Mouse (Mus musculus) hindbrain, embryonic 11.5 days (tissue): Measurements from ENCODE around the gene Phc1. TPM values are rescaled to one million over a fixed set of nuclear protein-coding genes. Genes with fewer than 3 reads are reported as not detected.
"Not testable (repeated sequence)": the region's sequence is repeated elsewhere in the genome, so short reads cannot be mapped to it uniquely, and the experiment has no call there.

ENCODE experiments used
- ATAC-seq: fragments of 200-750 bp; cut with Nextera tagmentation; 2 replicates; pipeline ENCODE4 v1.8.0; 2017; ENCODE audit warnings: mild to moderate bottlenecking, moderate TSS enrichment, moderate library complexity; ENCODE audit not compliant: low FRiP score
- DNase-seq: peaks from one replicate; pipeline ENCODE4 v3.0.0-alpha.2; 2015; ENCODE audit warnings: low spot score
- H3K27ac ChIP-seq: fragments of 300-500 bp; sonication (generic); 2 replicates; pipeline ENCODE4 v1.5.1; 2014; ENCODE audit warnings: mild to moderate bottlenecking, low read depth, low read length
- H3K27me3 ChIP-seq: fragments of 300-500 bp; sonication (generic); 2 replicates; pipeline ENCODE4 v1.6.1; 2014; ENCODE audit warnings: mild to moderate bottlenecking, low read length, moderate library complexity, mixed read lengths; ENCODE audit not compliant: control insufficient read depth, insufficient read depth
- H3K36me3 ChIP-seq: fragments of 300-500 bp; sonication (generic); 2 replicates; pipeline ENCODE4 v1.6.1; 2014; ENCODE audit warnings: mild to moderate bottlenecking, low read length, moderate library complexity, mixed read lengths; ENCODE audit not compliant: control insufficient read depth, insufficient read depth
- H3K4me1 ChIP-seq: fragments of 300-500 bp; sonication (generic); replicated peaks from 2 replicates; pipeline ENCODE4 v1.6.1; 2014; ENCODE audit warnings: low read length, mixed read lengths; ENCODE audit not compliant: control insufficient read depth, insufficient read depth
- H3K4me2 ChIP-seq: fragments of 300-500 bp; sonication (generic); replicated peaks from 2 replicates; pipeline ENCODE4 v1.6.1; 2014; ENCODE audit warnings: mild to moderate bottlenecking, low read depth, low read length
- H3K4me3 ChIP-seq: fragments of 300-500 bp; sonication (generic); 2 replicates; pipeline ENCODE4 v1.5.1; 2014; ENCODE audit warnings: low read depth, low read length
- H3K9ac ChIP-seq: fragments of 300-500 bp; sonication (generic); 2 replicates; pipeline ENCODE4 v1.6.1; 2014; ENCODE audit warnings: low read depth, low read length
- H3K9me3 ChIP-seq: fragments of 300-500 bp; sonication (generic); 2 replicates; pipeline ENCODE4 v1.6.1; 2016; ENCODE audit warnings: low read length; ENCODE audit not compliant: control insufficient read depth
- WGBS: fragments of 180-500 bp; shearing (Covaris S2); extraction: QIAGEN DNeasy Blood & Tissue Kit; methylation state at CpG from one replicate; pipeline ENCODE4 v1.1.7; 2014; 5-methylcytosine and 5-hydroxymethylcytosine counted together
- polyA plus RNA-seq: library from polyadenylated mRNA; unstranded; fragments of >200 nt; fragmentation: Nextera tagmentation; extraction: Ambion mirVana; gene quantifications from 2 replicates; pipeline ENCODE4 v1.2.1, GENCODE M21; 2014

Gene Phc1
- 33.6 and 36.7 TPM in 2 replicates for polyA plus RNA-seq

- no peaks in the 10 kb centered on the region; the same call in 1 of the 2 replicates for H3K4me1 ChIP-seq
- under 1% methylated on average over 17 of the region's 17 CpGs for WGBS
- peak; percentile 65 for ATAC-seq
- no peaks in the 10 kb centered on the region for H3K36me3 ChIP-seq
- H3K9ac ChIP-seq: peak within 1 kb of the TSS; percentile 82
- H3K9me3 ChIP-seq: no peaks in the 10 kb centered on the region
- H3K4me2 ChIP-seq: peak within 1 kb of the TSS; percentile 59
- peak within 1 kb of the TSS; percentile 81 for H3K4me3 ChIP-seq
- H3K27me3 ChIP-seq: no peaks in the 10 kb centered on the region
- peak within 1 kb of the TSS; percentile 95 for H3K27ac ChIP-seq
- peak; percentile 80 for DNase-seq
These were observed at the start of gene Phc1 for GRCm38 (mm10) chr6:122340349-122341000. Gene Phc1, minus strand, starts transcription at chr6:122340561.

- H3K36me3 ChIP-seq, H3K9me3 ChIP-seq, H3K27me3 ChIP-seq, H3K4me2 ChIP-seq, H3K4me1 ChIP-seq, ATAC-seq, DNase-seq, H3K9ac ChIP-seq, H3K27ac ChIP-seq, H3K4me3 ChIP-seq: not testable (repeated sequence)
- 87% methylated on average over 3 of the region's 3 CpGs for WGBS
These were observed 49.6 kb upstream of the Phc1 start for GRCm38 (mm10) chr6:122389986-122390385.

- H3K27ac ChIP-seq, H3K27me3 ChIP-seq, H3K4me1 ChIP-seq, H3K9me3 ChIP-seq, H3K36me3 ChIP-seq, H3K9ac ChIP-seq, DNase-seq, ATAC-seq, H3K4me3 ChIP-seq, H3K4me2 ChIP-seq: not testable (repeated sequence)
- 88% methylated on average over 12 of the region's 12 CpGs for WGBS
These were observed 47.0 kb upstream of the Phc1 start for GRCm38 (mm10) chr6:122387177-122388028.

GRCm38 (mm10) chr6:122385724-122386123 lies 45.4 kb upstream of the Phc1 start:
- 70% methylated on average over 5 of the region's 5 CpGs for WGBS

GRCm38 (mm10) chr6:122384886-122385285 lies 44.5 kb upstream of the Phc1 start:
- 90% methylated on average over 13 of the region's 13 CpGs for WGBS
- H3K4me1 ChIP-seq: no peaks in the 10 kb centered on the region
- DNase-seq (no peak), ATAC-seq (no peak)
- H3K27ac ChIP-seq: no peak overlapping the region
- no peaks in the 10 kb centered on the region for H3K27me3 ChIP-seq
- H3K4me3 ChIP-seq: no peak overlapping the region
- H3K4me2 ChIP-seq: no peak overlapping the region
- H3K36me3 ChIP-seq: no peaks in the 10 kb centered on the region
- H3K9ac ChIP-seq: no peak overlapping the region
- no peaks in the 10 kb centered on the region for H3K9me3 ChIP-seq

More at GRCm38 (mm10) chr6:122385724-122386123, 45.4 kb upstream of the Phc1 start:
- Histone ChIP-seq H3K4me3 (no peak overlapping the region), H3K9me3 (no peaks in the 10 kb centered on the region), H3K4me2 (no peak overlapping the region), H3K27me3 (no peaks in the 10 kb centered on the region), H3K9ac (no peak overlapping the region), H3K4me1 (no peaks in the 10 kb centered on the region), H3K36me3 (no peaks in the 10 kb centered on the region), H3K27ac (no peak overlapping the region)
- ATAC-seq (no peak), DNase-seq (no peak)

- H3K36me3 ChIP-seq: no peaks in the 10 kb centered on the region
- H3K4me2 ChIP-seq: no peak overlapping the region
- H3K9me3 ChIP-seq: no peaks in the 10 kb centered on the region
- no peaks in the 10 kb centered on the region for H3K27me3 ChIP-seq
- H3K9ac ChIP-seq: no peak overlapping the region
- DNase-seq: no peak
- H3K27ac ChIP-seq: no peak overlapping the region
- ATAC-seq: no peak
- H3K4me1 ChIP-seq: no peaks in the 10 kb centered on the region
- H3K4me3 ChIP-seq: no peak overlapping the region
- 86% methylated on average over 5 of the region's 5 CpGs for WGBS
These were observed 42.9 kb upstream of the Phc1 start for GRCm38 (mm10) chr6:122383211-122383610.

GRCm38 (mm10) chr6:122382046-122382445 lies 41.7 kb upstream of the Phc1 start:
- Histone ChIP-seq H3K36me3 (no peaks in the 10 kb centered on the region), H3K4me1 (no peaks in the 10 kb centered on the region), H3K27ac (no peak overlapping the region), H3K4me2 (no peak overlapping the region), H3K4me3 (no peak overlapping the region), H3K27me3 (no peaks in the 10 kb centered on the region), H3K9ac (no peak overlapping the region), H3K9me3 (no peaks in the 10 kb centered on the region)
- ATAC-seq (no peak), DNase-seq (no peak)
- 79% methylated on average over 8 of the region's 8 CpGs for WGBS

GRCm38 (mm10) chr6:122368245-122368644 lies 27.9 kb upstream of the Phc1 start:
- Histone ChIP-seq H3K9me3 (no peaks in the 10 kb centered on the region), H3K27me3 (no peaks in the 10 kb centered on the region), H3K36me3 (no peaks in the 10 kb centered on the region), H3K9ac (no peak overlapping the region), H3K27ac (no peak overlapping the region), H3K4me1 (no peaks in the 10 kb centered on the region), H3K4me3 (no peak overlapping the region), H3K4me2 (no peak overlapping the region)
- DNase-seq (no peak), ATAC-seq (no peak)
- 85% methylated on average over 3 of the region's 3 CpGs for WGBS
